Mouse (Mus musculus): ENCODE measurements at regions not wholly inside any gene's neighbourhood (a gene's known extent, or its start where the extent isn't known, plus 50 kb on each side); places are given as distances from the start of the nearest gene placed in this dataset.

DNA sequence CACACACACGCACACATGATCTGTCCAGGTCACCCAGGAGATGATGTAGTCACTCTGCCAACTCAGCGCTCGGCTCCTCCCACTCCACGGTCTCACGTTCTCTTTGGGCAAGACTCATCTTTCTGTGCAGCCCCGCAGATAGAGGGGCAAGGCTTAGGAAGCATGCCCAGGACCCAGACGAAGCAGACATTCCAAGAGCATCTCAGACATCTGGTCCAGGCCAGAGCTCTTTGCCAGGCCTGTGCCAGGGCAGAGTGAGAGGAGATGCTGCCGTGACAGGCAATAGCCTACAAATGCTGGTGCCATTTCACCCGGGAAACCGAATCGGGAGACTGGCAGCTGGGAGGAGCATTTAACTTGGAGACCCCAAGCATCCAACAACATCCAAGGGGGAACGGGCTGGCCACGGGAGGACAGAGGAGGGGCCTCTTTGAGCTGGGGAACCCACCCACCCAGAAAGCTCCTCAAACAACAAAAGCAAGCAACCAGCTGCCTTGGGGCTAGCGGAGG is 133.2 kb downstream of the 3100002H09Rik start:
- Histone ChIP-seq H3K27me3 (replicated peaks) (peaks cover 85% of the 10 kb centered on the region), H3K4me3 (replicated peaks in 1 of 3; ENCODE audit: low read depth in 2 of 3, low read length in 2 of 3, poor library complexity in 1 of 3) (no peak overlapping the region), H3K27ac (ENCODE audit: insufficient read depth, low read depth) (no peak overlapping the region), H3K36me3 (replicated peaks in 1 of 2; ENCODE audit: control insufficient read depth in 1 of 2, insufficient read depth in 1 of 2, low read length in 1 of 2) (no peaks in the 10 kb centered on the region), H3K4me1 (ENCODE audit: control insufficient read depth in 1 of 2, insufficient read depth in 2 of 2) (no peaks in the 10 kb centered on the region), H3K4me2 (ENCODE audit: insufficient read depth, low read depth, poor library complexity, severe bottlenecking) (no peak overlapping the region), H3K9ac (ENCODE audit: insufficient read depth, low read depth) (no peak overlapping the region), H3K9me3 (replicated peaks; ENCODE audit: low read length) (no peaks in the 10 kb centered on the region), H3K79me2 (replicated peaks; ENCODE audit: control insufficient read depth, extremely low read depth, insufficient read depth, poor library complexity, severe bottlenecking) (no peaks in the 10 kb centered on the region)
- in situ Hi-C loops (cut with MboI; ENCODE audit: low pct_ligation_motif_present, low pct_unique_long_range_greater_than_20kb, low sequenced_read_pairs), result no loop called here
- no peak for DNase-seq (ENCODE audit: extremely low read depth)
- TF ChIP-seq EP300 (IDR thresholded peaks at IDR 0.05; ENCODE audit: low read length) (no peak), SMC3 (IDR thresholded peaks at IDR 0.05; ENCODE audit: low read depth, low read length) (no peak), NELFE (IDR thresholded peaks at IDR 0.05; ENCODE audit: low read depth, low read length) (no peak), ZNF384 (IDR thresholded peaks at IDR 0.05; ENCODE audit: low read depth, low read length) (no peak), POLR2AphosphoS2 (IDR thresholded peaks at IDR 0.05; ENCODE audit: low read depth, low read length) (no peak), E2F4 (IDR thresholded peaks at IDR 0.05; ENCODE audit: insufficient replicate concordance, low read depth, low read length) (no peak), USF2 (conservative IDR thresholded peaks at IDR 0.05; ENCODE audit: low read depth, low read length) (no peak), UBTF (IDR thresholded peaks at IDR 0.05; ENCODE audit: low read depth, low read length) (no peak), MAX (IDR thresholded peaks at IDR 0.05; ENCODE audit: low read length) (no peak), MYC (IDR thresholded peaks at IDR 0.05; ENCODE audit: low read depth, low read length) (no peak), KAT2A (IDR thresholded peaks at IDR 0.05; ENCODE audit: insufficient replicate concordance, low read length) (no peak), PAX5 (IDR thresholded peaks at IDR 0.05; ENCODE audit: low read length) (no peak), MEF2A (IDR thresholded peaks at IDR 0.05; ENCODE audit: borderline replicate concordance, low read depth, low read length) (no peak), JUN (IDR thresholded peaks at IDR 0.05; ENCODE audit: insufficient read depth, low read depth, low read length) (no peak), MAZ (IDR thresholded peaks at IDR 0.05; ENCODE audit: low read depth, low read length) (no peak), MXI1 (IDR thresholded peaks at IDR 0.05; ENCODE audit: low read depth, low read length) (no peak), IRF4 (IDR thresholded peaks at IDR 0.05; ENCODE audit: low read depth, low read length) (no peak)
- dilution Hi-C loops (cut with MboI; ENCODE audit: extremely low pct_ligation_motif_present, extremely low pct_unique_long_range_greater_than_20kb, low sequenced_read_pairs), result no loop called here

DNA sequence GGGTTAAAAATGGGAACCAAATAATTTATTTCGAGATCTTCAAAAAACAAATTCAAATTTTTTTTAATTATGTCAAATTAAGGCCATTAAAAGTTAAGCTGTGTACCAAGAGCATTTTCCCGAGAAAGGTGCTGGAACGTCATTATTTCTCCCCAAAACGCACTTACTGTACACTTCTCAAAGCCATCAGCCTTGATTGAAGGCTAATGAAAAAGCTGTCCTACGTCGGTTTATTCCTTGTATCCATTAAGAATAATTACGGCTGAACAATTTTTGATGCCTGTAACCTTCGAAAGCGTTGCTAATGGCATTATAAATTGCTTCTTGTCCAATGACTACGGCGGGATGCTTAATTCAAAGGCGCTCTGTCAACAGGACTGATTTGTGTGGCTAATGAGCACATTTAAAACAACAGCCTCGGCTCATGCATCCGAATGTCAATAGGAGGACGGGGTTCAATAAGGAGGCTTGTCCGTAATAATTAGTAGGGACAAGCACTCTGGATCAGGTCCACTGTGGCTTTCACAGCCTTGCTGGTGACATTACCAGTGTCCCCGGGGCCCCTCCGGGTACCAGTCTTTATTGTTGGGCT is 145.3 kb downstream of the 3100002H09Rik start:
- no peaks in the 10 kb centered on the region for H3K9me3 ChIP-seq (replicated peaks; ENCODE audit: low read length)
- dilution Hi-C loops (cut with MboI; ENCODE audit: extremely low pct_ligation_motif_present, extremely low pct_unique_long_range_greater_than_20kb, low sequenced_read_pairs), result no loop called here
- no peak overlapping the region for H3K9ac ChIP-seq (ENCODE audit: insufficient read depth, low read depth)
- in situ Hi-C loops (cut with MboI; ENCODE audit: low pct_ligation_motif_present, low pct_unique_long_range_greater_than_20kb, low sequenced_read_pairs), result no loop called here
- no peak overlapping the region for H3K4me2 ChIP-seq (ENCODE audit: insufficient read depth, low read depth, poor library complexity, severe bottlenecking)
- no peak for DNase-seq (ENCODE audit: extremely low read depth)
- no peaks in the 10 kb centered on the region for H3K79me2 ChIP-seq (replicated peaks; ENCODE audit: control insufficient read depth, extremely low read depth, insufficient read depth, poor library complexity, severe bottlenecking)
- H3K4me3 ChIP-seq (replicated peaks in 1 of 3; ENCODE audit: low read depth in 2 of 3, low read length in 2 of 3, poor library complexity in 1 of 3), result no peak overlapping the region
- peaks cover 77% of the 10 kb centered on the region for H3K27me3 ChIP-seq (replicated peaks)
- no peak overlapping the region for H3K27ac ChIP-seq (ENCODE audit: insufficient read depth, low read depth)
- H3K36me3 ChIP-seq (replicated peaks in 1 of 2; ENCODE audit: control insufficient read depth in 1 of 2, insufficient read depth in 1 of 2, low read length in 1 of 2), result no peaks in the 10 kb centered on the region
- TF ChIP-seq ZC3H11A (IDR thresholded peaks at IDR 0.05; ENCODE audit: low read depth, low read length), result no peak
- no peak for TF ChIP-seq NELFE (IDR thresholded peaks at IDR 0.05; ENCODE audit: low read depth, low read length)
- TF ChIP-seq SIN3A (IDR thresholded peaks at IDR 0.05; ENCODE audit: low read length), result no peak
- TF ChIP-seq CTCF (conservative IDR thresholded peaks at IDR 0.05 in 1 of 2, IDR thresholded peaks at IDR 0.05 in 1 of 2; ENCODE audit: low read depth in 2 of 2, low read length in 2 of 2), result no peak
- TF ChIP-seq PAX5 (IDR thresholded peaks at IDR 0.05; ENCODE audit: low read length), result no peak
- no peak for TF ChIP-seq ELF1 (IDR thresholded peaks at IDR 0.05; ENCODE audit: low read depth, low read length)
- H3K4me1 ChIP-seq (ENCODE audit: control insufficient read depth in 1 of 2, insufficient read depth in 2 of 2), result peaks cover 0 to 4% of the 10 kb centered on the region in 2 experiments; a peak in 1 of 4 replicates

Data from CH12.LX (cell line).